ENCODE assay signal across 24 mouse cellular contexts in the genomic region with DNA sequence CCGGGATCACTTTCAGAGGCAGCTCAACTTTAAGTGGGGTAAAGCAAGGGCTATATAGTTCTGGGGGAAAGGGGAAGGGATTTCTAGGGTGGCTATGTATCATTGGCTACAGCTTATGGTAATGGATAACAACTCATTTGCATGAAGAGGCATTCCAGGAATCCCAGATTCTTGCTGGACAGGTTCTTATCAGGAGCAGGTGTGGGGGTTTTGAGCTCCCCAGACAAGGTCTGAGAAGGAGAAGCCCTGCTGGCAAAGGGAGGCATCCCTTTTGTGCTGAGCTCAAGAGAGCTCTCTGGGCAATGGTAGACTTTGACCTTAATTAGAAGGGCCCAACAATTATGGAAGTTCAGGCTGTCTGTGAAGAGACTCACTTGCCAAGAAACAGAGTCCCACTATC. TPM values are rescaled to one million over a fixed set of nuclear protein-coding genes. Genes with fewer than 3 reads are reported as not detected.
"Had no signal": no experiment of that assay in that cellular context is flagged by ENCODE, and none has a peak within 500 bp of the region (broad histone marks: within the 10 kb centered on the region; RNA-seq: fewer than 3 reads in every experiment).

No protein-coding gene starts in this region.

- H3K27me3 ChIP-seq: heart, embryonic 12.5 days; hindbrain, embryonic 12.5 days; intestine, embryonic 15.5 days; limb, embryonic 12.5 days; liver, embryonic 13.5 days had no signal

- H3K4me3 ChIP-seq: heart, embryonic 10.5 days; heart, embryonic 12.5 days; hindbrain, embryonic 10.5 days; hindbrain, embryonic 12.5 days; intestine, embryonic 15.5 days; layer of hippocampus, adult 2 months; left cerebral cortex, adult 2 months; limb, embryonic 10.5 days; limb, embryonic 12.5 days; liver, embryonic 13.5 days had no signal

- H3K4me1 ChIP-seq: heart, embryonic 10.5 days; heart, embryonic 12.5 days; hindbrain, embryonic 10.5 days; hindbrain, embryonic 12.5 days; intestine, embryonic 15.5 days; limb, embryonic 10.5 days; limb, embryonic 12.5 days; liver, embryonic 13.5 days had no signal

- ATAC-seq: hindbrain, embryonic 16.5 days; inflammation-experienced regulatory T-cells, adult 6 months; intestine, embryonic 15.5 days; intestine, postnatal 0 days had no signal

- H3K9me3 ChIP-seq: heart, embryonic 10.5 days; heart, embryonic 12.5 days; hindbrain, embryonic 10.5 days; hindbrain, embryonic 12.5 days; intestine, embryonic 15.5 days; limb, embryonic 10.5 days; limb, embryonic 12.5 days; liver, embryonic 13.5 days had no signal

- H3K9ac ChIP-seq: heart, embryonic 12.5 days; hindbrain, embryonic 12.5 days; hindbrain, embryonic 14.5 days; intestine, embryonic 15.5 days; limb, embryonic 12.5 days; liver, embryonic 13.5 days had no signal

- H3K36me3 ChIP-seq: heart, embryonic 10.5 days; heart, embryonic 12.5 days; hindbrain, embryonic 10.5 days; hindbrain, embryonic 12.5 days; intestine, embryonic 15.5 days; limb, embryonic 10.5 days; limb, embryonic 12.5 days; liver, embryonic 13.5 days had no signal

- DNase-seq: gastrocnemius, postnatal 14 days; gastrocnemius, postnatal 36 days; heart, adult 18-20 months; heart, postnatal 10 days; heart, postnatal 4 days; kidney, adult 18-20 months; kidney, postnatal 25 days; kidney, postnatal 4 days; liver; liver, embryonic 13.5 days had no signal

- H3K27ac ChIP-seq: heart, embryonic 10.5 days; hindbrain, embryonic 10.5 days; hindbrain, embryonic 12.5 days; hindbrain, embryonic 14.5 days; intestine, embryonic 15.5 days; kidney, postnatal 0 days; layer of hippocampus, adult 2 months; left cerebral cortex, adult 2 months; limb, embryonic 10.5 days; limb, embryonic 12.5 days; liver, embryonic 13.5 days had no signal

RNA-seq across cellular contexts. Expression of a gene that starts 21.3 kb away (rescaled TPM):
- polyA plus RNA-seq: inflammation-experienced regulatory T-cells, adult 6 months had no signal
